Mouse (Mus musculus) hindbrain, postnatal 0 days (tissue): Measurements from ENCODE around the gene Luc7l3. TPM values are rescaled to one million over a fixed set of nuclear protein-coding genes. Genes with fewer than 3 reads are reported as not detected.

Experiments
- ATAC-seq: fragments of 200-750 bp; cut with Nextera tagmentation; 2 replicates; pipeline ENCODE4 v1.8.0; 2017; ENCODE audit warnings: mild to moderate bottlenecking, moderate TSS enrichment, moderate library complexity
- DNase-seq: peaks from one replicate; pipeline ENCODE4 v3.0.0-alpha.2; 2015; ENCODE audit warnings: low spot score
- H3K27ac ChIP-seq: fragments of 300-500 bp; sonication (generic); 2 replicates; pipeline ENCODE4 v1.5.1; 2014; ENCODE audit warnings: mild to moderate bottlenecking
- H3K27me3 ChIP-seq: fragments of 300-500 bp; sonication (generic); 2 replicates; pipeline ENCODE4 v1.6.1; 2014; ENCODE audit warnings: low read length, mixed read lengths; ENCODE audit not compliant: insufficient read depth
- H3K36me3 ChIP-seq: fragments of 300-500 bp; sonication (generic); 2 replicates; pipeline ENCODE4 v1.6.1; 2014; ENCODE audit warnings: low read length, mixed read lengths; ENCODE audit not compliant: insufficient read depth
- H3K4me1 ChIP-seq: fragments of 300-500 bp; sonication (generic); 2 replicates; pipeline ENCODE4 v1.6.1; 2014; ENCODE audit warnings: antibody characterized with exemption, low read length, mixed read lengths; ENCODE audit not compliant: insufficient read depth
- H3K4me2 ChIP-seq: fragments of 300-500 bp; sonication (generic); 2 replicates; pipeline ENCODE4 v1.6.1; 2014; ENCODE audit warnings: low read depth, mild to moderate bottlenecking, low read length, moderate library complexity, mixed read lengths
- H3K4me3 ChIP-seq: fragments of 300-500 bp; sonication (generic); 2 replicates; pipeline ENCODE4 v1.5.1; 2014; ENCODE audit warnings: low read length
- H3K9ac ChIP-seq: fragments of 300-500 bp; sonication (generic); replicated peaks from 2 replicates; pipeline ENCODE4 v1.6.1; 2014; ENCODE audit warnings: mild to moderate bottlenecking, low read length, moderate library complexity, mixed read lengths
- H3K9me3 ChIP-seq: fragments of 300-500 bp; sonication (generic); 2 replicates; pipeline ENCODE4 v1.6.1; 2016; ENCODE audit warnings: low read length, mixed read lengths
- CTCF ChIP-seq: IDR thresholded peaks from 2 replicates; pipeline ENCODE4 v1.5.1; 2016; ENCODE audit warnings: antibody characterized with exemption, control low read depth, low read depth
- WGBS: fragments of 180-500 bp; shearing (Covaris S2); extraction: QIAGEN DNeasy Blood & Tissue Kit; methylation state at CpG from one replicate; pipeline ENCODE4 v1.1.7; 2014; 5-methylcytosine and 5-hydroxymethylcytosine counted together
- polyA plus RNA-seq: library from polyadenylated mRNA; unstranded; fragments of >200 nt; fragmentation: Nextera tagmentation; extraction: Ambion mirVana; gene quantifications from 2 replicates; pipeline ENCODE4 v1.2.1, GENCODE M21; 2015
- total RNA-seq: library from RNA; depleted of rRNA; stranded (reverse); fragments of >200 nt; gene quantifications from 2 replicates; pipeline ENCODE4 v1.2.3, GENCODE M21; 2014

The Luc7l3 gene
- total and polyA plus RNA-seq, 2 experiments from 2014 or later: 44.3 to 101 TPM

- Histone ChIP-seq H3K4me2 (no peak within 1 kb of the TSS), H3K27me3 (no peaks in the 10 kb centered on the region), H3K27ac (no peak within 1 kb of the TSS; the same call in 1 of the 2 replicates), H3K4me1 (no peaks in the 10 kb centered on the region), H3K36me3 (no peaks in the 10 kb centered on the region), H3K4me3 (no peak within 1 kb of the TSS), H3K9ac (no peak within 1 kb of the TSS), H3K9me3 (no peaks in the 10 kb centered on the region)
- 74% methylated on average over 11 of the region's 11 CpGs for WGBS
- no peak for TF ChIP-seq CTCF
- ATAC-seq: peak; percentile 46; the same call in 1 of the 2 replicates
- DNase-seq: peak; percentile 71
Observed at GRCm38 (mm10) chr11:94281199-94282181, 40.3 kb downstream of the Luc7l3 start, which contains the start of gene Gm21885. Gene Gm21885 (plus strand): TSS chr11:94281873.

DNA sequence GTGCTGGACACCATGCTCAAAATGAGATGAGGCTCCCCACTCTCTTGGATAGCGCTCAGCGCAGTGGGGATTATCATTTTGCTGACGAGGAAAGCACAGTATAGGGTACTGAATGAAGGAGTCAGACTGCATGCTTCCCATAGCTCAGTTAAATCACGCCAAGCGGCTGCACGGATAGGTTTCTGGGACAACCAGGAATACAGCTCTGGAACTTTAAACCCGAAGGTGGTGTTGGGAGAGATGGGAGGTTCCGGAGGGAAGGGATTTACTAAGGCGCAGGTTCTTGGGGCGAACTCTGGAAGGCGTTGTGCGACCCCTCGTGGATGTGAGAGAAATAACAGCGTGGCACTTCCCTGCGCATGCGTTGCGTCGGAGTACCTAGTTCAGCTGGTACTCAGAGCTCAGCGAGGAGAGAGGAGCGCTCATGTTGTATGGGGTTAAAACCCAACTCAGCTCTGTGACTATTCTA lies 44.9 kb downstream of the Luc7l3 start:
- ATAC-seq (peak; percentile 90), DNase-seq (peak; percentile 96)
- Histone ChIP-seq H3K4me1 (no peaks in the 10 kb centered on the region), H3K36me3 (no peaks in the 10 kb centered on the region), H3K4me2 (peak overlapping the region; percentile 56), H3K9me3 (no peaks in the 10 kb centered on the region), H3K9ac (peak overlapping the region; percentile 45), H3K27me3 (no peaks in the 10 kb centered on the region), H3K4me3 (peak overlapping the region; percentile 11), H3K27ac (peak overlapping the region; percentile 62; the same call in 1 of the 2 replicates)
- TF ChIP-seq CTCF: peak; percentile 96
- 7% methylated on average over 20 of the region's 20 CpGs for WGBS

DNA sequence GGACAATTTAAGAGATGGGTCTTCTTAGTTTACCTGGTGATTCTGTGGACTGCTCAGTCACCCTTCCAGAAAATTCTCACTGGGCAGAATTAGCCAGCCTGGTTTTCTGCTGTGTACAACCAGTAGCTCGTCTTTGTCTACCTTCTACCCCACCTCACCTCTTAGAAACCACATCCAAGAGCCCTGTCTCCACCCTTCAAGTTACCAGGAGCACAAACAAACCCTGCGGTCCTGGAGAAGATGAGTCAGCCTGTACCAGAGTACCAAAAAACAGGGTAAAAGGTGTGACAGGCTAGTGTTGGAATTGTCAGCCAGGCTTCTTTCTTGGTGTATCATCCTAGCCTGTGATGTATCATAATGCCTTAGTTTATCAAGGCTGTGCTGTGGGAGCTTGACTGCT lies 46.1 kb downstream of the Luc7l3 start:
- no peak for ATAC-seq
- Histone ChIP-seq H3K4me3 (no peak overlapping the region), H3K27ac (no peak overlapping the region), H3K4me2 (no peak overlapping the region), H3K36me3 (no peaks in the 10 kb centered on the region), H3K9ac (no peak overlapping the region), H3K9me3 (no peaks in the 10 kb centered on the region), H3K27me3 (no peaks in the 10 kb centered on the region), H3K4me1 (no peaks in the 10 kb centered on the region)
- no peak for TF ChIP-seq CTCF
- 87% methylated on average over 2 of the region's 2 CpGs for WGBS
- DNase-seq: no peak

DNA sequence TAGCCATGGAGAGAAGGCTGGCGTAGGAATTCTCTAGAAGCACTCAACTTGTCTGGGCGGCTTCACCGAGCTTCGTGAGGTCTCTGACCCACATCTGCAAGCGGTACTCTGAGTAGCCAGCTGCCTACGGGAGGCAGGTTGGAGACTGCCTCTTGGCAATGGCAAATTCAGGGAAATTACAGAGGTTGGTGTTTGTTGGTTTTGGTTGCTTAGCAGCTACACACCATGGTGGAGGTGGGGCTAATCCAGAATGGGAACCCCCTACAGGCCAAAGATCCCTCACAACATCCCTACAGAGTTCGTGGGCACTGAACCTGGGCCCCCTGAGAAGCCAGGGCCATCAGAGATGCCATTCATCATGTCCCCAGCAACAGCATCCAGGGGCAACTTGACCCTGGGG lies 46.6 kb downstream of the Luc7l3 start:
- WGBS: 72% methylated on average over 7 of the region's 7 CpGs
- no peaks in the 10 kb centered on the region for H3K27me3 ChIP-seq
- no peaks in the 10 kb centered on the region for H3K9me3 ChIP-seq
- H3K4me2 ChIP-seq: no peak overlapping the region
- no peak for DNase-seq
- no peaks in the 10 kb centered on the region for H3K36me3 ChIP-seq
- TF ChIP-seq CTCF: no peak
- H3K4me1 ChIP-seq: no peaks in the 10 kb centered on the region
- no peak overlapping the region for H3K4me3 ChIP-seq
- no peak overlapping the region for H3K9ac ChIP-seq
- H3K27ac ChIP-seq: no peak overlapping the region
- no peak for ATAC-seq

- ATAC-seq: no peak
- Histone ChIP-seq H3K27me3 (no peaks in the 10 kb centered on the region), H3K4me1 (no peaks in the 10 kb centered on the region), H3K9me3 (no peaks in the 10 kb centered on the region), H3K4me3 (no peak overlapping the region), H3K27ac (no peak overlapping the region), H3K9ac (no peak overlapping the region), H3K4me2 (no peak overlapping the region), H3K36me3 (no peaks in the 10 kb centered on the region)
- 89% methylated on average over 10 of the region's 10 CpGs for WGBS
- TF ChIP-seq CTCF: no peak
- no peak for DNase-seq
Observed at GRCm38 (mm10) chr11:94274206-94274867, 47.5 kb downstream of the Luc7l3 start.

DNA sequence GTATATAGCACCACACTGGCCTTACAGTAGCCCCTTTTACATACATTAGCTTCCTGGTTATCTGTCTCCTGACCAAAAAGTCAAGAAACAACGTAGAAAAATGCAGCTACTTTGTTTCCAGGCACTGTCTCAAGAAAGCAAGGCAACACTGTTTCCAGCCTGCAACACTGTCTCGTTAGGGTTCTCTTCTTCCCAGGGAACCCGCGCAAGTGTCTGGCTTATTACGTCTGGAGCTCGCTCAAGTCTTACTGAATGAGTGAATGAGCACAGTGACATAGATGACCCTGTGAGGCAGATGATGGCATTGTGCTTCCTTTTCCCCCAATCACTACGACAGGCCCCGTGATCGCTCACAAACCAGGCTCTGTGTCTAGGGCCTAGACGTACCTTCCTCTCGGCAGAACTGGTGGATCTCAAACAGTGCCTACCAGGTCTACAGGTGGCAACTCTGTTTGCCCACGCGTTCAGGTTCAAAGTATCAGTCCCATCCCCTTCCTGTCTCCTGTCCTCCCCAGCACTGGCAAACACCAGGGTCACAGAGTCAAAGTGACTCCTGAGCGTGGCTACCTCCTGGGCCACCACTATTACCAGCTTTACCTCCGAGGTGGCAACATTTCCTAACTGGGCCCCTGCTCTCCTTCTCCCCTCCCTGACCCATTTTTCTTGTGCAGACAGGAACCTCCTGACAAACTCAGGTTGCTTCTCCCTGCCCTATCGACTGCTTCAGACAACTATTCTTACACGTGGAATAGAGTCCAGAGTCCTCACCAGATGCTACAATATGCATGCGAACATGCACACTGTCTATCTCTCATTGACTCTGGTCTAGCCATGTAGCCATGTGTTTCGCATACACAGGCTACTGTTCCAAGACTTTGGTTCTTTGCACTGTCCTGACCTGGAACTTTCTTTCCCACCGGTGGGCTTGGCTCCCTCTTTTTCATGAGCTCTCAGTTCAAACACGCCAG lies 48.5 kb downstream of the Luc7l3 start:
- Histone ChIP-seq H3K36me3 (no peaks in the 10 kb centered on the region), H3K9me3 (no peaks in the 10 kb centered on the region), H3K4me2 (no peak overlapping the region), H3K4me3 (no peak overlapping the region), H3K4me1 (no peaks in the 10 kb centered on the region), H3K27ac (no peak overlapping the region), H3K9ac (no peak overlapping the region), H3K27me3 (no peaks in the 10 kb centered on the region)
- no peak for DNase-seq
- no peak for TF ChIP-seq CTCF
- WGBS: 86% methylated on average over 21 of the region's 21 CpGs
- no peak for ATAC-seq
